Mouse (Mus musculus) thymus, postnatal 25 days (tissue): ENCODE data around the gene Ephb6.

ENCODE experiments used
- DNase-seq: peaks from one replicate; pipeline ENCODE4 v3.0.0; 2022

Ephb6 gene

GRCm38 (mm10) chr6:41628180-41628579, 22.9 kb downstream of the Ephb6 start:
- DNase-seq = no peak

GRCm38 (mm10) chr6:41630791-41631190, 25.5 kb downstream of the Ephb6 start:
- DNase-seq = no peak

DNA sequence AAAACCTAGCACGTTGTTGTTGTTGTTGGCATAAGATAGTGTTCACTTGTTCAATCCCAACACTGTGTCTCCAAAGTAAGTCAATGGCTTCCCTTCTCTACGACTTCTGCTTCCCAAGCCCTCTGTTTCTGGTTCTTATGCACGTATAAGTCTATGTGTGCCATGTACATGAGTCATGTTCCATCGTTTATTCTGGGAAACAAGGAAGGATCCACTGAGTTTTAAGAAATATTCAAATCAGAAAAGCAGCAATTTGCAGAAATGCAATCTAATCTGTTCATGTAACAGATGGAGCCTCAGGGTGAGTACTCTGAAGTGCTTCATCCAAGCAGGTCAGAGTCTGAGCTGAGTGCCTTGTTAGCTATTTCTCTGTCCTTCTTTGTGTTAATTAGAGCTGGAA, 26.3 kb downstream of the Ephb6 start:
- no peak for DNase-seq

- no peak for DNase-seq
These were observed 29.9 kb downstream of the Ephb6 start for GRCm38 (mm10) chr6:41635211-41635610.

DNA sequence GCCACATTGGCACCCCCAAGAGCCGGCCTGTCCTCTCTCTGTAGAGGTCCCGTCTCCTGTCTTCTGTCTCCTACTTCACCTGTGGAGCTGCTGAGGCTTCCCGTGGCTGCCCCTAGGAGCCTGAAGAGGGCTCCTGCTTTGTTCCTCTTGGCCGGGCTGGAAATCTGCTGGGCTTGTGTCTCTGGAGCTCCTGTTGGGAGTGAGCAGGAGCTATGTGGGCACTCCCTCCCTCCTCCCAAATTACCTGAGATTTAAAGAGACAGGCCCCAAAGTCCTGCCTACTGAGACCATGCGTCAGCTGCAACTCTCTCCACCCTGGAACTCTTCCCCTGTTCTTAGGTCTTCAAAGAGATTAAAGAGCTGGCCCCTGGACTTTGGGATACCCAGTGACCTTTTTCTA, 30.9 kb downstream of the Ephb6 start, which contains the start of gene Trpv6:
Gene Trpv6 (minus strand): TSS at position 228 of the 400 bp plus-strand sequence.
- no peak for DNase-seq

DNA sequence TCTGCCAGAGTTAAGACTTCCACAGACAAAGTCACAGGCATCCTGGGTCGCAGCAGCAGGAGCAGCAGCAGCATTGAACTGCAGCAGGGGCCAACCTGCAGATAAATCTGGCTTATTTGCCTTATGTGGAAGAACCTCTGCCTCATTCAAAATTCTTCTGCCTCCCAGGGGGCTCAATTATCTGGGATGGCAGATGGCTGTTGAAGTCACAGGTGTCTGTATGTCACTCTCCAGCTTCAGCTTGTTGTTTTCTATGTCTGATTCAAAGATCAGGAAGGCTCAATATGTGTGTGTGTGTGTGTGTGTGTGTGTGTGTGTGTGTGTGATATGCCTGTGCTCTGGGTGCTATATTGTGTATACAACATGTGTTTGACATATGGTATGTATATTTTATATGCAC, 32.1 kb downstream of the Ephb6 start:
- DNase-seq = no peak

DNA sequence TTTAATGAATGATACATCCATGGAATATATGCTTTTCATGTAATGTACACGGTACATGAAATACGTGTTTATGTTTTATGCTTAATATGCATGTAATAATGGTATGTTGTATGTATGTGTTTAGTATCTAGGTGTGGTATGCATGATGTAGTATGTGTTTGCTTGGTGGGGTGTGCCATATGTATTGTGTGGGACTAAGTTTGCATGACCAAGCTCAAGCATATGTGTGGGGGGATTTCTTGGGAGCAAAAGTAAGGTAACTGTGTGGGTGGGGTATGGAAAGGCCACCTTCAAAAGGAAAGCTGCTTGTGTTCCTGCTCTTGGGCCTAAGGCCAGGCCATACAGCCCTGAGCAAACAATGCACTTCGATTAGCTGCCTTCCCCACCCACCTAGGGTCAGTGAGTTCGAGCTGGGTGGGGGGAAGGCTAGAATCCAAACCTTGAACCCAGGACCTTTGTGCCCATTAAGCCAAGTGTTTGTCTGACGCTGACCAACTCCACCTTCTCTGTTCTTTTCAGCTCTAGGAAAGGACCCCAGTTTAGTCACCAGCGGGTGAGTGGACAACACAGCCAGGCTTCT, 32.7 kb downstream of the Ephb6 start:
- DNase-seq = no peak

GRCm38 (mm10) chr6:41640449-41640848, 35.2 kb downstream of the Ephb6 start:
- DNase-seq = no peak

GRCm38 (mm10) chr6:41641173-41641866, 36.0 kb downstream of the Ephb6 start:
- no peak for DNase-seq

- no peak for DNase-seq
These were observed 37.5 kb downstream of the Ephb6 start for GRCm38 (mm10) chr6:41642765-41643164.

DNA sequence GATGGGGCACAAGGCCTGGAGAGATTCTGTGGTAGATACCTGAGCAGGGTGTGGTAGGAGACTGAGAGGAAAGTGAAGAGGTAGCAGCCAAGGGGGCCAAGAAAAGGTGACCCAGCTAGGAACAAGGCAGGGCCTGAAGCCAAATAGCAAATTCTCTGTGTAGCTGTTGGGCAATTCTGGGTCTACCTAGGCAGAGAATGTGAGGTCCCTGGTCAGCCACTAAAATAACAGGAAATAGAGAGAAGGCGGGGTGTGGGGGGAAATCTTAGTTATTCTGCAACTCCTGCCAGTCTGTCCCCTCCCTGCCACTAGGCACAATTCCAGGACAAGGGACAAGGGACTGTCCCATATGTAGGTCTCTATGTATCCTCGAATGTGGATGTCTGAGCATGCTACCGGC, 37.9 kb downstream of the Ephb6 start:
- DNase-seq = no peak

GRCm38 (mm10) chr6:41646220-41646619, 40.9 kb downstream of the Ephb6 start:
- DNase-seq = no peak

DNA sequence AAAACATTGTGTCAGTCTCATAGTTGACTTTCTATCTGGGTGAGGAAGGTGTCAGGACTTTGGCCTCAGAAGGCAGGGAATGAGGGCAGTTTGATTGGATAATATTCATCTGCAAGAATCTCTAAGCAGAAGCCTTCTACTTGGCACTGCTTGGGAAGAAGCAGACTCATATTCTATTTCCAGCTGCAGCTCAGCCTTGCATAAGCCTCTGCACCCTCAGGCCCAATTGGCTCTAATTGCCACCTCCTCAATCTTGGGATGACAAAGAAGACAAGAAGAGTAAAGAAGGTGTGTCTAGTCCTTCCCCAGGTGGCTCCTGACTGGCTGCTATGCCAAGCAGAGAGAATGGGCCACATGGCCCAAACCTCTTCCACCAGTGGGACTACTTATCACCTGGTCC, 41.4 kb downstream of the Ephb6 start:
- DNase-seq = no peak

DNA sequence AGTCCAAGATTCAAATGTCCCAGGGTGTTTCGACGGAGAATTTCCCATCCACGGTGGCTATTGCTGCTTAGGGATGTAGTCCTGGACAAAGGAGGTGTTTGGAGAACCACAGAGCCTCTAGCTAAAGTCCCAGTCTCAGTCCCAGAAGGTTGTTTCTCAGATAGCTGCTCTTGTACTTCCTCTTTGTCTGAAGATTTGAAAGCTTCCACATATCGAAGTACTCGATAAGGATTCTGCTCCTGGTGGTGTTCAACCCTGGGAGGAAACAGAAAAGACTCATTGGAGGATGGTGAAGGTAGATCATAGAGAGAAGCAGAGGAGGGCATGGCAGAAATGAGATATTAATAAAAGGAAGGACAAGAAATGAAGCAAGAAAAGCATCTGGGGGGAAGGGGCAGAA, 47.9 kb downstream of the Ephb6 start:
- no peak for DNase-seq

DNA sequence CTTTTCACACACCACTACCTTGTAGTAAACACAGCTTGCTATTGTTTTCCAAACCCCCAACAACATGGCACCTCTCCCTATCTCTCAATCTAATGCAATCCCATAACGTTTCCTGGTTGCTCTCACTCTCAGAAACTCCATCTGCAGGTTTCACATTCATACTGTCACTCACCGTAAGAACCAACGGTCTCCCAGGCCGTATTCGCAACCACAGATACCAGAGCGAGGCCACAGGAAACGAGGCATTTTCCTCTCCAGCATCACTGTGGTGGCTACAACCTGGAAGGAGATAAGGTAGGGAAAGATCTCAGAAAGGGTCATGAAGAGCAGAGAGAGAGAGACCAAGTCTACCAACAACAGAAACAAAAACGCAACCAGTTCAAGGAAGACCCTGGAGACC, 49.4 kb downstream of the Ephb6 start:
- DNase-seq = peak; percentile 12

GRCm38 (mm10) chr6:41658487-41658886, 53.2 kb downstream of the Ephb6 start:
- no peak for DNase-seq

GRCm38 (mm10) chr6:41662320-41662719, 57.0 kb downstream of the Ephb6 start:
- peak; percentile 36 for DNase-seq
